Mouse (Mus musculus): ENCODE results near the gene Csrp3. TPM values are rescaled to one million over a fixed set of nuclear protein-coding genes. Genes with fewer than 3 reads are reported as not detected.
A peak's percentile ranks its signal among the peaks of the same experiment; 100 is the strongest.

Csrp3 gene
- polyA plus RNA-seq, 1 experiment from 2014 or later: 1.4 TPM

- no peak for ATAC-seq (ENCODE audit: low FRiP score)
- 89% methylated on average over 2 of the region's 2 CpGs for WGBS
- Histone ChIP-seq H3K9me3 (no peaks in the 10 kb centered on the region), H3K4me1 (replicated peaks) (peaks cover under 1% of the 10 kb centered on the region), H3K27ac (no peak overlapping the region), H3K4me2 (no peak overlapping the region), H3K36me3 (no peaks in the 10 kb centered on the region), H3K27me3 (peaks cover 97% of the 10 kb centered on the region), H3K4me3 (no peak overlapping the region), H3K9ac (no peak overlapping the region)
Observed at GRCm38 (mm10) chr7:48840545-48840944, 7.3 kb downstream of the Csrp3 start.

- Histone ChIP-seq H3K9ac (no peak overlapping the region), H3K9me3 (no peaks in the 10 kb centered on the region), H3K4me1 (replicated peaks) (peaks cover 16% of the 10 kb centered on the region), H3K27me3 (peaks cover 96% of the 10 kb centered on the region), H3K27ac (no peak overlapping the region), H3K4me2 (no peak overlapping the region), H3K36me3 (no peaks in the 10 kb centered on the region), H3K4me3 (no peak overlapping the region)
- ATAC-seq (ENCODE audit: low FRiP score): no peak
- 66% methylated on average over 2 of the region's 2 CpGs for WGBS
Observed at GRCm38 (mm10) chr7:48838434-48838833, 9.4 kb downstream of the Csrp3 start.

- no peaks in the 10 kb centered on the region for H3K9me3 ChIP-seq
- no peak overlapping the region for H3K27ac ChIP-seq
- no peak overlapping the region for H3K4me2 ChIP-seq
- no peaks in the 10 kb centered on the region for H3K36me3 ChIP-seq
- 83% methylated on average over 6 of the region's 6 CpGs for WGBS
- H3K4me1 ChIP-seq (replicated peaks): peaks cover 16% of the 10 kb centered on the region
- H3K9ac ChIP-seq: no peak overlapping the region
- peaks cover 96% of the 10 kb centered on the region for H3K27me3 ChIP-seq
- ATAC-seq (ENCODE audit: low FRiP score): no peak
- H3K4me3 ChIP-seq: no peak overlapping the region
Observed at GRCm38 (mm10) chr7:48836949-48837348, 10.9 kb downstream of the Csrp3 start.

GRCm38 (mm10) chr7:48834989-48835626, 12.7 kb downstream of the Csrp3 start:
- ATAC-seq (ENCODE audit: low FRiP score): peak; percentile 57; the same call in 1 of the 2 replicates

GRCm38 (mm10) chr7:48834371-48834970, 13.4 kb downstream of the Csrp3 start:
- H3K27me3 ChIP-seq: peaks cover 93% of the 10 kb centered on the region
- H3K4me2 ChIP-seq: no peak overlapping the region
- H3K9me3 ChIP-seq: no peaks in the 10 kb centered on the region
- peaks cover 16% of the 10 kb centered on the region for H3K4me1 ChIP-seq (replicated peaks)
- WGBS: 37% methylated on average over 4 of the region's 4 CpGs
- H3K36me3 ChIP-seq: no peaks in the 10 kb centered on the region
- H3K9ac ChIP-seq: no peak overlapping the region
- no peak overlapping the region for H3K27ac ChIP-seq
- ATAC-seq (ENCODE audit: low FRiP score): peak; percentile 50
- H3K4me3 ChIP-seq: no peak overlapping the region

More at GRCm38 (mm10) chr7:48834989-48835626, 12.7 kb downstream of the Csrp3 start:
- Histone ChIP-seq H3K4me1 (replicated peaks) (peaks cover 16% of the 10 kb centered on the region), H3K27ac (no peak overlapping the region; the same call in 1 of the 2 replicates), H3K4me2 (no peak overlapping the region), H3K9ac (no peak overlapping the region), H3K9me3 (no peaks in the 10 kb centered on the region), H3K4me3 (no peak overlapping the region), H3K27me3 (peaks cover 95% of the 10 kb centered on the region), H3K36me3 (no peaks in the 10 kb centered on the region)
- WGBS: 28% methylated on average over 12 of the region's 12 CpGs

- no peak overlapping the region for H3K9ac ChIP-seq
- no peak overlapping the region for H3K27ac ChIP-seq
- H3K4me3 ChIP-seq: no peak overlapping the region
- WGBS: 95% methylated on average over 1 of the region's 1 CpGs
- no peak overlapping the region for H3K4me2 ChIP-seq
- ATAC-seq (ENCODE audit: low FRiP score): no peak
- peaks cover 7% of the 10 kb centered on the region for H3K36me3 ChIP-seq
- H3K9me3 ChIP-seq: no peaks in the 10 kb centered on the region
- peaks cover 94% of the 10 kb centered on the region for H3K27me3 ChIP-seq
- H3K4me1 ChIP-seq (replicated peaks): peaks cover 16% of the 10 kb centered on the region
Observed at GRCm38 (mm10) chr7:48832735-48833134, 15.1 kb downstream of the Csrp3 start.

- ATAC-seq (ENCODE audit: low FRiP score): no peak
- Histone ChIP-seq H3K27me3 (peaks cover 82% of the 10 kb centered on the region), H3K4me2 (no peak overlapping the region), H3K9ac (no peak overlapping the region), H3K36me3 (peaks cover 28% of the 10 kb centered on the region), H3K9me3 (no peaks in the 10 kb centered on the region), H3K4me1 (replicated peaks) (peaks cover 14% of the 10 kb centered on the region), H3K4me3 (no peak overlapping the region), H3K27ac (no peak overlapping the region)
- 67% methylated on average over 2 of the region's 2 CpGs for WGBS
Observed at GRCm38 (mm10) chr7:48830395-48830794, 17.4 kb downstream of the Csrp3 start.

- no peak overlapping the region for H3K4me2 ChIP-seq
- no peaks in the 10 kb centered on the region for H3K9me3 ChIP-seq
- no peak overlapping the region for H3K9ac ChIP-seq
- no peak overlapping the region for H3K27ac ChIP-seq
- 86% methylated on average over 5 of the region's 5 CpGs for WGBS
- peaks cover 4% of the 10 kb centered on the region for H3K4me1 ChIP-seq (replicated peaks)
- H3K4me3 ChIP-seq: no peak overlapping the region
- ATAC-seq (ENCODE audit: low FRiP score): no peak
- peaks cover 73% of the 10 kb centered on the region for H3K27me3 ChIP-seq
- peaks cover 38% of the 10 kb centered on the region for H3K36me3 ChIP-seq
Observed at GRCm38 (mm10) chr7:48829177-48829910, 18.5 kb downstream of the Csrp3 start.

- Histone ChIP-seq H3K27me3 (peaks cover 32% of the 10 kb centered on the region), H3K27ac (no peak overlapping the region), H3K4me1 (replicated peaks) (no peaks in the 10 kb centered on the region), H3K4me2 (no peak overlapping the region), H3K36me3 (peaks cover 76% of the 10 kb centered on the region), H3K9me3 (no peaks in the 10 kb centered on the region), H3K9ac (no peak overlapping the region), H3K4me3 (no peak overlapping the region)
- 95% methylated on average over 6 of the region's 6 CpGs for WGBS
- no peak for ATAC-seq (ENCODE audit: low FRiP score)
Observed at GRCm38 (mm10) chr7:48825170-48825569, 22.7 kb downstream of the Csrp3 start.

GRCm38 (mm10) chr7:48824671-48825070, 23.2 kb downstream of the Csrp3 start:
- WGBS: 92% methylated on average over 1 of the region's 1 CpGs
- no peak overlapping the region for H3K4me3 ChIP-seq
- ATAC-seq (ENCODE audit: low FRiP score): no peak
- H3K9me3 ChIP-seq: no peaks in the 10 kb centered on the region
- H3K4me2 ChIP-seq: no peak overlapping the region
- no peak overlapping the region for H3K9ac ChIP-seq
- no peak overlapping the region for H3K27ac ChIP-seq
- H3K36me3 ChIP-seq: peaks cover 81% of the 10 kb centered on the region
- H3K4me1 ChIP-seq (replicated peaks): no peaks in the 10 kb centered on the region
- peaks cover 27% of the 10 kb centered on the region for H3K27me3 ChIP-seq

- no peak overlapping the region for H3K9ac ChIP-seq
- peaks cover 92% of the 10 kb centered on the region for H3K36me3 ChIP-seq
- H3K27ac ChIP-seq: no peak overlapping the region
- no peaks in the 10 kb centered on the region for H3K9me3 ChIP-seq
- ATAC-seq (ENCODE audit: low FRiP score): no peak
- no peak overlapping the region for H3K4me2 ChIP-seq
- no peaks in the 10 kb centered on the region for H3K4me1 ChIP-seq (replicated peaks)
- peaks cover 19% of the 10 kb centered on the region for H3K27me3 ChIP-seq
- H3K4me3 ChIP-seq: no peak overlapping the region
- WGBS: 97% methylated on average over 3 of the region's 3 CpGs
Observed at GRCm38 (mm10) chr7:48823621-48824020, 24.2 kb downstream of the Csrp3 start.

GRCm38 (mm10) chr7:48821654-48822053, 26.2 kb downstream of the Csrp3 start:
- ATAC-seq (ENCODE audit: low FRiP score): no peak
- no peak overlapping the region for H3K4me3 ChIP-seq
- H3K27ac ChIP-seq: no peak overlapping the region
- no peaks in the 10 kb centered on the region for H3K9me3 ChIP-seq
- peaks cover 5% of the 10 kb centered on the region; the same call in 1 of the 2 replicates for H3K27me3 ChIP-seq
- peaks cover 93% of the 10 kb centered on the region for H3K36me3 ChIP-seq
- H3K4me1 ChIP-seq (replicated peaks): no peaks in the 10 kb centered on the region
- no peak overlapping the region for H3K4me2 ChIP-seq
- no peak overlapping the region for H3K9ac ChIP-seq
- WGBS: 91% methylated on average over 5 of the region's 5 CpGs
